In the genomic region with DNA sequence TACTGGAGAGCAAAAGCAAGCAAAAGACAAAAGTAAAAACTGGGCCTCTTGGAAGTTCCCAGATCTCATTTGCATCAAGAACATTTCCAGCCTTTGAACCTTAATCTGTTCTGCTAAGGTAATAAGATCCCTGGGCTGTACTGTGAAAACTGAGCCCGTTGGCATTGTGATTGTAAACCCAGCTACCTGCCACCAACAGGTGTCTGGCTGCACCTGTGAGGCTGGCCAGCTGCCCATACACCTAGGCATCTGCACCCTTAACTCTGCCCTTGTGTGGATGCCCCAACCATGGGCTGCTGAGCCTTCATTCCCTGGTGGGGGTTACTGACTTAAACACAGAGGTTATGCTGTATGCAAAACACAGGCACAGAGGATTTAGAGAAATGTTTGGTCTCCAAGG, we compare ENCODE assay signal across 19 mouse cellular contexts. TPM values are rescaled to one million over a fixed set of nuclear protein-coding genes. Genes with fewer than 3 reads are reported as not detected.
A peak's percentile ranks its signal among the peaks of the same experiment; 100 is the strongest.
DNase-seq lines count a peak whose midpoint lies in the region; ATAC-seq and TF ChIP-seq lines count a peak whose summit lies in the region.
"Had no signal": no experiment of that assay in that cellular context is flagged by ENCODE, and none has a peak within 500 bp of the region (broad histone marks: within the 10 kb centered on the region; RNA-seq: fewer than 3 reads in every experiment).

No protein-coding gene starts in this region.

- H3K9ac ChIP-seq in intestine, postnatal 0 days (ENCODE audit: low read depth, low read length): no peak overlapping the region
- no peak overlapping the region for H3K9ac ChIP-seq in intestine, embryonic 16.5 days (ENCODE audit: low read depth, low read length)
- no peak overlapping the region for H3K9ac ChIP-seq in kidney, embryonic 15.5 days
- no peak overlapping the region for H3K9ac ChIP-seq in embryonic facial prominence, embryonic 14.5 days (ENCODE audit: low read depth, low read length)
- H3K9ac ChIP-seq: forebrain, embryonic 12.5 days; heart, embryonic 13.5 days; hindbrain, embryonic 15.5 days had no signal

- H3K4me3 ChIP-seq in intestine, postnatal 0 days (ENCODE audit: low read depth, low read length): no peak overlapping the region
- H3K4me3 ChIP-seq in intestine, embryonic 16.5 days (ENCODE audit: low read length): no peak overlapping the region
- no peak overlapping the region for H3K4me3 ChIP-seq in kidney, embryonic 15.5 days (replicated peaks)
- H3K4me3 ChIP-seq in embryonic facial prominence, embryonic 14.5 days (ENCODE audit: low read depth, low read length): no peak overlapping the region
- H3K4me3 ChIP-seq: forebrain, embryonic 12.5 days; heart, adult 2 months; heart, embryonic 13.5 days; hindbrain, embryonic 15.5 days had no signal

- ATAC-seq in intestine, postnatal 0 days: peak; percentile 76
- ATAC-seq in intestine, embryonic 16.5 days: no peak
- ATAC-seq in kidney, embryonic 15.5 days (replicated peaks; ENCODE audit: low FRiP score): no peak
- peak; percentile 93 for ATAC-seq in embryonic facial prominence, embryonic 14.5 days (ENCODE audit: low read depth)
- ATAC-seq: forebrain, embryonic 16.5 days had no signal

- no peak overlapping the region for H3K4me2 ChIP-seq in intestine, postnatal 0 days (replicated peaks; ENCODE audit: low read depth)
- H3K4me2 ChIP-seq in intestine, embryonic 16.5 days (ENCODE audit: low read depth, low read length): no peak overlapping the region
- no peak overlapping the region for H3K4me2 ChIP-seq in kidney, embryonic 15.5 days
- no peak overlapping the region for H3K4me2 ChIP-seq in embryonic facial prominence, embryonic 14.5 days (ENCODE audit: low read depth, low read length)
- H3K4me2 ChIP-seq: forebrain, embryonic 12.5 days; heart, embryonic 13.5 days; hindbrain, embryonic 15.5 days had no signal

- peak overlapping the region; percentile 35; the same call in 1 of the 2 replicates for H3K27ac ChIP-seq in intestine, postnatal 0 days (ENCODE audit: low read depth, low read length)
- no peak overlapping the region for H3K27ac ChIP-seq in intestine, embryonic 16.5 days (ENCODE audit: low read length)
- no peak overlapping the region for H3K27ac ChIP-seq in kidney, embryonic 15.5 days
- no peak overlapping the region for H3K27ac ChIP-seq in embryonic facial prominence, embryonic 14.5 days (replicated peaks; ENCODE audit: low read depth, low read length)
- H3K27ac ChIP-seq: forebrain, embryonic 12.5 days; heart, adult 2 months; heart, embryonic 13.5 days; hindbrain, embryonic 15.5 days had no signal

- 0 out of 2 replicates have a peak, but pooled peaks cover 3% of the 10 kb centered on the region for H3K4me1 ChIP-seq in intestine, postnatal 0 days (replicated peaks; ENCODE audit: control insufficient read depth, insufficient read depth, low read length)
- no peaks in the 10 kb centered on the region for H3K4me1 ChIP-seq in intestine, embryonic 16.5 days (ENCODE audit: control insufficient read depth, insufficient read depth, low read length)
- H3K4me1 ChIP-seq in kidney, embryonic 15.5 days: no peaks in the 10 kb centered on the region
- no peaks in the 10 kb centered on the region for H3K4me1 ChIP-seq in embryonic facial prominence, embryonic 14.5 days (ENCODE audit: control insufficient read depth, insufficient read depth, low read length)
- H3K4me1 ChIP-seq: forebrain, embryonic 12.5 days; heart, embryonic 13.5 days; hindbrain, embryonic 15.5 days had no signal

- no peaks in the 10 kb centered on the region for H3K36me3 ChIP-seq in intestine, postnatal 0 days (ENCODE audit: control insufficient read depth, insufficient read depth)
- H3K36me3 ChIP-seq in intestine, embryonic 16.5 days (ENCODE audit: control insufficient read depth, insufficient read depth, low read length): no peaks in the 10 kb centered on the region
- H3K36me3 ChIP-seq in kidney, embryonic 15.5 days: no peaks in the 10 kb centered on the region
- no peaks in the 10 kb centered on the region for H3K36me3 ChIP-seq in embryonic facial prominence, embryonic 14.5 days (ENCODE audit: control insufficient read depth, insufficient read depth, low read length)
- H3K36me3 ChIP-seq: forebrain, embryonic 12.5 days; heart, embryonic 13.5 days had no signal

- peak; percentile 29 for DNase-seq in kidney, postnatal 14 days
- peak; percentile 68 for DNase-seq in embryonic facial prominence, embryonic 14.5 days (ENCODE audit: low spot score)
- peak; percentile 64 for DNase-seq in large intestine, adult 2 months (ENCODE audit: low read depth, low spot score)
- DNase-seq in frontal cortex, postnatal 25 days (ENCODE audit: low spot score in 2 of 2): no peak
- DNase-seq: adrenal gland, adult 2 months; adrenal gland, postnatal 25 days; cerebellum, adult 18-20 months; cerebellum, adult 9-11 months; cerebellum, postnatal 36 days; gastrocnemius, postnatal 14 days; heart, adult 2 months; heart, postnatal 36 days had no signal

- no peak for TF ChIP-seq CTCF in intestine, postnatal 0 days (IDR thresholded peaks at IDR 0.05; ENCODE audit: low read depth)

- no peaks in the 10 kb centered on the region for H3K9me3 ChIP-seq in intestine, postnatal 0 days (ENCODE audit: control insufficient read depth)
- no peaks in the 10 kb centered on the region for H3K9me3 ChIP-seq in intestine, embryonic 16.5 days (ENCODE audit: control insufficient read depth, low read length)
- 0 out of 2 replicates have a peak, but pooled peaks cover 2% of the 10 kb centered on the region for H3K9me3 ChIP-seq in kidney, embryonic 15.5 days (replicated peaks)
- H3K9me3 ChIP-seq in embryonic facial prominence, embryonic 14.5 days (ENCODE audit: control insufficient read depth, low read length): peaks cover 11% of the 10 kb centered on the region
- H3K9me3 ChIP-seq: forebrain, embryonic 12.5 days; hindbrain, embryonic 15.5 days had no signal

- no peaks in the 10 kb centered on the region for H3K27me3 ChIP-seq in intestine, postnatal 0 days (replicated peaks; ENCODE audit: control insufficient read depth, insufficient read depth, low read length)
- H3K27me3 ChIP-seq in intestine, embryonic 16.5 days (replicated peaks; ENCODE audit: control insufficient read depth, insufficient read depth, low read length): no peaks in the 10 kb centered on the region
- H3K27me3 ChIP-seq in kidney, embryonic 15.5 days: no peaks in the 10 kb centered on the region
- H3K27me3 ChIP-seq in embryonic facial prominence, embryonic 14.5 days (replicated peaks; ENCODE audit: control insufficient read depth, insufficient read depth, low read length): no peaks in the 10 kb centered on the region
- H3K27me3 ChIP-seq: forebrain, embryonic 12.5 days; hindbrain, embryonic 15.5 days had no signal

- 26% methylated on average over 1 of the region's 1 CpGs for WGBS in intestine, postnatal 0 days
- 61% methylated on average over 1 of the region's 1 CpGs for WGBS in intestine, embryonic 16.5 days
- 39% methylated on average over 1 of the region's 1 CpGs for WGBS in kidney, embryonic 15.5 days
- WGBS in embryonic facial prominence, embryonic 14.5 days: 63% methylated on average over 1 of the region's 1 CpGs
- 30% methylated on average over 1 of the region's 1 CpGs for WGBS in large intestine, adult 2 months

RNA-seq across cellular contexts. Expression of a gene that starts 20.0 kb away (rescaled TPM):
- 36.1 and 41.1 TPM in 2 replicates for polyA plus RNA-seq in intestine, postnatal 0 days (2015; fragmentation: Nextera tagmentation; extraction: Ambion mirVana)
- 3.0 and 3.6 TPM in 2 replicates for polyA plus RNA-seq in intestine, embryonic 16.5 days (2015; fragmentation: Nextera tagmentation; extraction: Ambion mirVana)
- 32.9 and 35.3 TPM in 2 replicates for polyA plus RNA-seq in kidney, embryonic 15.5 days (2015; fragmentation: Nextera tagmentation; extraction: Ambion mirVana)
- 10.4 and 10.8 TPM in 2 replicates for polyA plus RNA-seq in embryonic facial prominence, embryonic 14.5 days (2014; fragmentation: Nextera tagmentation; extraction: Ambion mirVana)
- 12.4 and 28.5 TPM in 2 replicates for polyA plus RNA-seq in large intestine, adult 2 months (2012; rRNA removed)

RNA-seq across cellular contexts. Expression of a gene that starts 46.9 kb away (rescaled TPM):
- polyA plus RNA-seq in intestine, postnatal 0 days (2015; fragmentation: Nextera tagmentation; extraction: Ambion mirVana): 0.92 and 1.2 TPM in 2 replicates
- polyA plus RNA-seq in intestine, embryonic 16.5 days (2015; fragmentation: Nextera tagmentation; extraction: Ambion mirVana): 2.9 and 3.5 TPM in 2 replicates
- 85.0 and 102 TPM in 2 replicates for polyA plus RNA-seq in kidney, embryonic 15.5 days (2015; fragmentation: Nextera tagmentation; extraction: Ambion mirVana)
- polyA plus RNA-seq in embryonic facial prominence, embryonic 14.5 days (2014; fragmentation: Nextera tagmentation; extraction: Ambion mirVana): 32.0 and 67.6 TPM in 2 replicates
- polyA plus RNA-seq in large intestine, adult 2 months (2012; rRNA removed): 1.1 and 1.6 TPM in 2 replicates

Comparison
In these comparisons a context has a peak if more than half of its experiments do, and no peak if none do; other contexts are left out.
1. ATAC-seq: peak in intestine, postnatal 0 days (single experiment) and embryonic facial prominence, embryonic 14.5 days (single experiment); none in intestine, embryonic 16.5 days (single experiment) and kidney, embryonic 15.5 days (single experiment).
2. DNase-seq: peak in kidney, postnatal 14 days (single experiment), embryonic facial prominence, embryonic 14.5 days (single experiment) and large intestine, adult 2 months (single experiment); none in frontal cortex, postnatal 25 days (0 of 2).